Mouse (Mus musculus) heart, adult 2 months (tissue): ENCODE measurements around the gene Zbtb7b. TPM values are rescaled to one million over a fixed set of nuclear protein-coding genes. Genes with fewer than 3 reads are reported as not detected.

Experiments
- DNase-seq, 2 experiments: peaks; one replicate each; pipeline ENCODE4 v3.0.0; 2021
- H3K27ac ChIP-seq: fragments of 200-600 bp; 2 replicates; pipeline ENCODE4 v1.8.1; 2022
- H3K27me3 ChIP-seq: fragments of 200-500 bp; 2 replicates; pipeline ENCODE4 v1.6.1; 2012; ENCODE audit warnings: mild to moderate bottlenecking, low read length, inconsistent platforms, mixed read lengths; ENCODE audit not compliant: control insufficient read depth, insufficient read depth
- H3K36me3 ChIP-seq: fragments of 200-500 bp; 2 replicates; pipeline ENCODE4 v1.6.1; 2012; ENCODE audit warnings: low read length, inconsistent platforms; ENCODE audit not compliant: control insufficient read depth, insufficient read depth
- H3K4me1 ChIP-seq: fragments of 200-500 bp; 2 replicates; pipeline ENCODE4 v1.6.1; 2011; ENCODE audit warnings: low read length; ENCODE audit not compliant: control insufficient read depth, insufficient read depth
- H3K4me3 ChIP-seq: fragments of 200-600 bp; 2 replicates; pipeline ENCODE4 v1.8.1; 2022
- H3K79me2 ChIP-seq: fragments of 200-500 bp; replicated peaks from 2 replicates; pipeline ENCODE4 v1.6.1; 2012; ENCODE audit warnings: mild to moderate bottlenecking, inconsistent platforms, low read length, moderate library complexity, mixed read lengths; ENCODE audit not compliant: control insufficient read depth, insufficient read depth
- H3K9ac ChIP-seq: fragments of 200-500 bp; 2 replicates; pipeline ENCODE4 v1.6.1; 2012; ENCODE audit warnings: low read depth, mild to moderate bottlenecking, control low read depth, inconsistent platforms, low read length, mixed read lengths
- CTCF ChIP-seq: fragments of 200-600 bp; IDR thresholded peaks from 2 replicates; pipeline ENCODE4 v1.8.1; 2022; ENCODE audit warnings: antibody characterized with exemption, mild to moderate bottlenecking, moderate library complexity
- EP300 ChIP-seq: fragments of 200-500 bp; IDR thresholded peaks from 2 replicates; pipeline ENCODE4 v1.6.1; 2011; ENCODE audit warnings: low read depth, low read length, control low read depth; ENCODE audit not compliant: insufficient read depth
- POLR2A ChIP-seq: fragments of 200-500 bp; IDR thresholded peaks from 2 replicates; pipeline ENCODE4 v1.6.1; 2011; ENCODE audit warnings: mild to moderate bottlenecking, low read depth, low read length, control low read depth; ENCODE audit not compliant: insufficient read depth
- WGBS: fragments of 180-500 bp; shearing (Covaris S2); methylation state at CpG from one replicate; pipeline ENCODE4 v1.1.7; 2018; 5-methylcytosine and 5-hydroxymethylcytosine counted together
- intact Hi-C: fragments of 180-260 bp; cut with DNase I; formaldehyde crosslinking; loops from one replicate; pipeline ENCODE4 v1.15.1; 2025
- long read RNA-seq: library from polyadenylated mRNA; stranded (forward); transcript quantifications from one replicate; pipeline ENCODE4 v2.0.0, GENCODE M21; 2021
- polyA plus RNA-seq: library from polyadenylated mRNA; depleted of rRNA; stranded (reverse); fragments of >200 nt; gene quantifications from 2 replicates; pipeline ENCODE4 v1.2.3, GENCODE M21; 2012; rRNA removed
- total RNA-seq, 2 experiments: library from RNA; stranded (reverse); gene quantifications; 2 replicates each; pipeline ENCODE4 v1.2.3; 2021

The Zbtb7b gene
- total RNA-seq, result 10 to 100 TPM; 20.5 to 23.4 TPM
- polyA plus RNA-seq, result 21.5 and 21.9 TPM in 2 replicates
- long read RNA-seq, partial matches to known transcripts, result 3 of 6 reads
- long read RNA-seq, other reads (novel, unspliced or antisense), result 2 of 6 reads

DNA sequence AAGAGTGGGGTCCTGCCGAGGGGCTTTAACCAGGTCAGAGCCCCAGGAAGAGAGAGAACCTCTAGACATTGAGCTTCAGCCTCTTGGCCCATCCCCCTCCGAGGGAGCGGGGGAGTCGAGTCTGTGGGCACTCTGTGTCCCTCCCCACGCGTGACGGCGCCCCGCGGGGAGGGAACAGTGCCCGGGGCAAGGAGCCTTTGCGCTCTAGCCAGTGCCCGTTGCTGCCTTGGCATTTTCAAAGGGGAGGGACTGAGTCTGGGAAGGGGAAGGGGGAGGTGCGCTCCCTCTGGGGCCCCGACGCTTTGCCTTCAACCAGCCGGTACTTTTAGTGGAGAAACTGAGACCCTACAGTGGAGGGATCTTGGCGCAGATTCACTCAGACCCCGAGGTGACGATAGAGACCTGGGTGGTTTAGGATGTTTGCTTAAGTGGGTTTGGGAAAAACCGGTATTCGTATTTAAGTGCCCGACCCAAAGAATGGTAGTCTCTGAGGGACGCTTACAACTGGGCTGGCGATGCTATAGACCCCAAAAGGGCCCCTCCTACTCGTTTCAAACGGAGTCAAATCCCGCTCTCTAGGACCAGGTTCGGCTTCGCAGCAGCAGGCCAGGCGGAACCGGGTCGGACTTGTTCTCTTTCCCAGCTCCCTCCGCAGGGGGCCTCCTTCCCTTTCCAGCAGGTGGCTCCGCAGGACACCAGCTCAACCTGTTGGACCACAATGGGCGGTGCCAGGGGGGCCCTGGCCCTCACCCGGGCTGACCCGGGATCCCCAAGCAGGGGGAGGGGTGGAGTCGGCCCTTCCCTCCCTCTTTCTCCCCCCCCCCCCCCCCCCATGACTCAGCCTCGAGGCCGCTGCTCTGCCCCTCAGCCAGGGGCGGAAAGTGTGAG lies at the start of gene Zbtb7b:
Gene Zbtb7b, minus strand, starts transcription at position 771 of the 888 bp plus-strand sequence.
- DNase-seq, result peak; percentile 86 to 87
- intact Hi-C loops, result no loop called here
- no peaks in the 10 kb centered on the region for H3K79me2 ChIP-seq
- H3K4me3 ChIP-seq, result peak within 1 kb of the TSS; percentile 83
- 2% methylated on average over 42 of the region's 42 CpGs for WGBS
- H3K4me1 ChIP-seq, result peaks cover 8% of the 10 kb centered on the region
- peak within 1 kb of the TSS; percentile 82 for H3K9ac ChIP-seq
- no peaks in the 10 kb centered on the region for H3K36me3 ChIP-seq
- no peaks in the 10 kb centered on the region for H3K27me3 ChIP-seq
- TF ChIP-seq POLR2A (no peak; the same call in none of the 2 replicates), CTCF (peak; percentile 58)
- H3K27ac ChIP-seq, result peak within 1 kb of the TSS; percentile 99

DNA sequence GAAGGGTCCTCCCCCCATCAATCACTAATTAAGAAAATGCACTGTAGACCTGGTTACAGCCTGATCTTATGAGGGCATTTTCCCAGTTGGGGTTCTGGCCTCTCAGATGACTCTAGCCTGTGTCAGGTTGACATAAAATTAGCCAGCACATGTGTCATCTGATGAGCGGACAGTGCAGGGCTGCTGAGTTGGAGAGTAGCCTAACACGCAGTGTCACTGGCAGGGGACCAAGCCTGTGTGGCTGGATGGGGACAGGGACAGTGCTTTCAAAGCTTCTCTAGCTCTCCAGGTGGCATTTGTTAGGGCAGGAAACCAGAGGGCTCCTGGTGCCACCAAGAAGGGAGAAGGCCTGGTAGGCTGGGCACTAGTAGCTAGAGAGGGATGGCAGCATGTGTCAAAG lies 46.1 kb upstream of the Zbtb7b start:
- Histone ChIP-seq H3K4me1 (peaks cover 8% of the 10 kb centered on the region), H3K27me3 (no peaks in the 10 kb centered on the region), H3K27ac (no peak overlapping the region), H3K79me2 (0 out of 2 replicates have a peak, but pooled peaks cover 1% of the 10 kb centered on the region), H3K36me3 (no peaks in the 10 kb centered on the region), H3K9ac (no peak overlapping the region), H3K4me3 (no peak overlapping the region)
- 69% methylated on average over 2 of the region's 2 CpGs for WGBS
- TF ChIP-seq EP300, result no peak
- intact Hi-C loops, result no loop called here
- no peak for DNase-seq

DNA sequence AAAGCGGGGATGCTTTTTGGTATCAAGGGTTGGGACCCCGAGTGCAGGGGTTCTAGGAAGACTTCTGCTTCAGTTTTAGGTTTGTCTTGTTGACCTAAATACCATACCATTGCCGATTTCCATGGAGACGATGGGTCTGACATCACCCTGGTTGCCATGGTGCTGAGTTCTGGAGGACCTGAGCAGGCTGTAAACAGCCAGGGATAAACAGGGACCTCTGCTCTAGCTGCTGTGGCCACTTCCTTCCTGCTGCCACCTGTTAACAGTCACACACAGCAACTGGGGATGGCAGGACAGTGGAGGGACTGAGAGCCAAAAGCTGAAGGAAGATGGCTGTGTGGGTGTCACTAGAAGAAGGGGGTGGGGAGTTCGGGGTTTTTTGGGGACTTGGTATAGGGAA lies 42.7 kb upstream of the Zbtb7b start:
- no peaks in the 10 kb centered on the region for H3K27me3 ChIP-seq
- peak overlapping the region; percentile 52 for H3K4me3 ChIP-seq
- no peaks in the 10 kb centered on the region for H3K36me3 ChIP-seq
- peaks cover 8% of the 10 kb centered on the region for H3K4me1 ChIP-seq
- 0 out of 2 replicates have a peak, but pooled peaks cover 1% of the 10 kb centered on the region for H3K79me2 ChIP-seq
- WGBS, result 13% methylated on average over 5 of the region's 5 CpGs
- intact Hi-C loops, result loop anchor here (2.0 kb wide), 1 partner anchor 18 kb away; the partner anchor contains the start of genes Cks1b and Shc1
- H3K9ac ChIP-seq, result peak overlapping the region; percentile 69
- peak in 1 of 2 experiments; percentile 42 for DNase-seq
- TF ChIP-seq EP300 (no peak), POLR2A (no peak), CTCF (no peak)
- H3K27ac ChIP-seq, result peak overlapping the region; percentile 91

DNA sequence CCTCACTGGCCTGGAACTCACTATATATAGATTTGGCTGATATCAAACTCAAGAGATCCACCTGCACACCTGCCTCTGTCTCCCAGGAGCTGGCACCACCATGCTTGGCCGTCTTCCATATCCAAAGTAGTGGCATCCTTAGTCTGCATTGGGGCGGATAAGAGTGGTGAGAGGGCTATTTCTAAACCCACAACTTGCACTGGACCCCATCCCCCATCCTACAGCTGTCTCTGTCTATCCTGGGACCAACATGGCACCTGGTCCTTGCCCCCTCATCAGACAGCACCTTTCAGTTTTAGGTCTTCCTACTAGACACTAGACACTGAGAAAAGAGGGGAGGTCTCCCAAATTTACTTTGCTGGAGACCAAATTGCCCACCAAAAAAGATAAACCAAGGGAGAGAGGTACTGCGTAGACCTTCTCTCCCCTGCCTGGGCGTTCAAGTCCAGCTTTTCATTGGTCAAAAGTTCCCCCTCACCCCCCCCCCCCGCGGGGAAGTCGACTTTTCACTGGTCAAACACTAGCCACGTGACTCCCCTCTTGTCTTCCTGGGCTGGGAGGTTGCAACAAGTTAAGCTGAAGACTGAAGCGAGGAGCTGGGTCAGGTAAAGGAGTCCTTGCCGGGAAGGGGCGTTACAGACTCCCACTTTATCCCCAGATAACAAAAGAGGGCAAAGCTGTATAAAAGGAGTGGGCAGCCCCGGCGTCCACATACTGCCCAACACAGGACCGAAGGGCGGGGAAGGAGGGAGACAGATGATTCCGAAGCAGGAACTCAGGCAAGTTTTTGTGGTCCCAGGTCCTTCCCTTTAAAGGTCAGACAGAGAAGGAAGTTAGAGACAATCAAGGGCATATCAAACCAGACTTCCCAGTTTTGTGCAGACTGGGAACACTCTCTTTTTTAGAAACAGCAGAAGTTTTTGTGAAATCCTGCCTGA lies 41.9 kb upstream of the Zbtb7b start, which contains the start of gene Pbxip1:
Gene Pbxip1, plus strand, starts transcription at position 531 of the 938 bp plus-strand sequence.
- H3K4me3 ChIP-seq, result peak within 1 kb of the TSS; percentile 52
- peak within 1 kb of the TSS; percentile 69 for H3K9ac ChIP-seq
- TF ChIP-seq POLR2A, result peak; percentile 92
- no peak for TF ChIP-seq CTCF
- DNase-seq, result peak; percentile 72 to 80
- H3K4me1 ChIP-seq, result peaks cover 8% of the 10 kb centered on the region
- peak within 1 kb of the TSS; percentile 91 for H3K27ac ChIP-seq
- 6% methylated on average over 16 of the region's 16 CpGs for WGBS
- intact Hi-C loops, result loop anchor here (2.0 kb wide), 1 partner anchor 18 kb away; the partner anchor contains the start of genes Cks1b and Shc1
- 0 out of 2 replicates have a peak, but pooled peaks cover 1% of the 10 kb centered on the region for H3K79me2 ChIP-seq
- no peaks in the 10 kb centered on the region for H3K27me3 ChIP-seq
- peaks cover under 1% of the 10 kb centered on the region; the same call in 1 of the 2 replicates for H3K36me3 ChIP-seq

- WGBS, result 76% methylated on average over 7 of the region's 7 CpGs
- Histone ChIP-seq H3K27ac (no peak overlapping the region), H3K79me2 (peaks cover 3% of the 10 kb centered on the region; the same call in 1 of the 2 replicates), H3K36me3 (peaks cover 3% of the 10 kb centered on the region; the same call in 1 of the 2 replicates), H3K9ac (no peak overlapping the region), H3K4me3 (no peak overlapping the region), H3K4me1 (peaks cover 5% of the 10 kb centered on the region), H3K27me3 (no peaks in the 10 kb centered on the region)
- no peak for DNase-seq
- TF ChIP-seq EP300 (no peak), CTCF (no peak), POLR2A (no peak)
- intact Hi-C loops, result no loop called here
Measured at GRCm38 (mm10) chr3:89435041-89435440, 40.5 kb upstream of the Zbtb7b start.
